Mouse (Mus musculus): Measurements from ENCODE around the gene Ckap5.

DNA sequence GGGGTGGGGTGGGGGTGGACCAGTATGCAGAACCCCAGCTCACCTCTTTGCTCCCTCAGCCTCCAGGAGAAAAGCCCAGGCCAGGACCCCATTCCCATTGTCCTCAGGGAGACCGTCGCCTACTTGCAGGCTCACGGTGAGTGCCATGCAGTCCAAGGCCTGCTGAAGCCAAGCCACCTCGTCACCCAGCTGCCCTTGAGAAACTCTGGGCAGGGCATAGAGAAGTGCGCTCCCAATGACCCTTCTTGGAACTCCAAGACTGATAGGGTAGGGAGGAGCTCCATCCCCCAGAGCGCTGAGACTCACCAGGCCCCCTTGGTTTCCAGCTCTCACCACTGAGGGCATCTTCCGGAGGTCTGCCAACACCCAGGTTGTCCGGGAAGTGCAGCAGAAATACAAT, 142.8 kb downstream of the Ckap5 start:
- no peak for TF ChIP-seq CTCF (IDR thresholded peaks at IDR 0.05)
- TF ChIP-seq EP300 (IDR thresholded peaks at IDR 0.05; ENCODE audit: insufficient read depth, low read depth, low read length), result no peak
- no peak for TF ChIP-seq POLR2A (IDR thresholded peaks at IDR 0.05; ENCODE audit: insufficient read depth, low read depth, low read length)
